Mouse (Mus musculus) frontal cortex, adult 2 months (tissue): ENCODE measurements around the gene Hpcal1. TPM values are rescaled to one million over a fixed set of nuclear protein-coding genes. Genes with fewer than 3 reads are reported as not detected.
"Not testable (repeated sequence)": the region's sequence is repeated elsewhere in the genome, so short reads cannot be mapped to it uniquely, and the experiment has no call there.

Experiments used
- DNase-seq, 2 experiments: peaks; one replicate each; pipeline ENCODE4 v3.0.0; 2022; ENCODE audit warnings: low spot score in 1 of 2; ENCODE audit errors: extremely low spot score in 1 of 2
- polyA plus RNA-seq: library from polyadenylated mRNA; depleted of rRNA; stranded (reverse); fragments of >200 nt; gene quantifications from 2 replicates; pipeline ENCODE4 v1.2.3, GENCODE M21; 2012

Gene Hpcal1
- polyA plus RNA-seq, 1 experiment = 80.5 TPM

- DNase-seq = no peak
Observed at GRCm38 (mm10) chr12:17736859-17737577, 46.4 kb downstream of the Hpcal1 start.

GRCm38 (mm10) chr12:17737808-17738207 lies 47.2 kb downstream of the Hpcal1 start:
- DNase-seq = no peak

GRCm38 (mm10) chr12:17738473-17738872 lies 47.8 kb downstream of the Hpcal1 start:
- DNase-seq = no peak

GRCm38 (mm10) chr12:17740226-17740625 lies 49.6 kb downstream of the Hpcal1 start:
- no peak for DNase-seq

GRCm38 (mm10) chr12:17741637-17742364 lies 51.1 kb downstream of the Hpcal1 start:
- no peak for DNase-seq

GRCm38 (mm10) chr12:17742571-17743321 lies 52.1 kb downstream of the Hpcal1 start:
- no peak for DNase-seq

GRCm38 (mm10) chr12:17745431-17745830 lies 54.8 kb downstream of the Hpcal1 start:
- no peak for DNase-seq

- DNase-seq = peak; percentile 38 to 55
Observed at GRCm38 (mm10) chr12:17746725-17747124, 56.1 kb downstream of the Hpcal1 start.

- DNase-seq = no peak
Observed at GRCm38 (mm10) chr12:17747191-17748154, 56.8 kb downstream of the Hpcal1 start.

- no peak for DNase-seq
Observed at GRCm38 (mm10) chr12:17748155-17748529, 57.5 kb downstream of the Hpcal1 start.

- DNase-seq = no peak
Observed at GRCm38 (mm10) chr12:17749784-17750183, 59.1 kb downstream of the Hpcal1 start.

- DNase-seq = no peak
Observed at GRCm38 (mm10) chr12:17750500-17750899, 59.8 kb downstream of the Hpcal1 start.

GRCm38 (mm10) chr12:17752828-17753227 lies 62.2 kb downstream of the Hpcal1 start:
- DNase-seq = no peak

GRCm38 (mm10) chr12:17754771-17755170 lies 64.1 kb downstream of the Hpcal1 start:
- DNase-seq = no peak

- DNase-seq = no peak
Observed at GRCm38 (mm10) chr12:17756891-17757290, 66.2 kb downstream of the Hpcal1 start.

- DNase-seq = no peak
Observed at GRCm38 (mm10) chr12:17762286-17762933, 71.8 kb downstream of the Hpcal1 start.

GRCm38 (mm10) chr12:17763054-17763453 lies 72.4 kb downstream of the Hpcal1 start:
- DNase-seq = no peak

- DNase-seq = no peak
Observed at GRCm38 (mm10) chr12:17764005-17764404, 73.3 kb downstream of the Hpcal1 start.

GRCm38 (mm10) chr12:17767567-17767966 lies 76.9 kb downstream of the Hpcal1 start:
- not testable (repeated sequence) for DNase-seq
